Mouse (Mus musculus) brown adipose tissue, adult 24 weeks (tissue): ENCODE data around the gene Rnf150. TPM values are rescaled to one million over a fixed set of nuclear protein-coding genes. Genes with fewer than 3 reads are reported as not detected.

Experiments used
- H3K27ac ChIP-seq: fragments of 200-500 bp; replicated peaks from 2 replicates; pipeline ENCODE4 v1.5.1; 2012; ENCODE audit warnings: low read depth, mild to moderate bottlenecking, low read length
- H3K4me1 ChIP-seq: fragments of 200-500 bp; 2 replicates; pipeline ENCODE4 v1.6.1; 2012; ENCODE audit warnings: low read length, mixed read lengths; ENCODE audit not compliant: control insufficient read depth, insufficient read depth, insufficient read length
- H3K4me3 ChIP-seq: fragments of 200-500 bp; 2 replicates; pipeline ENCODE4 v1.5.1; 2012; ENCODE audit warnings: low read depth, mild to moderate bottlenecking, low read length, moderate library complexity; ENCODE audit not compliant: insufficient read depth
- polyA plus RNA-seq: library from polyadenylated mRNA; stranded (reverse); fragments of >200 nt; gene quantifications from 2 replicates; pipeline ENCODE4 v1.2.4, GENCODE M21; 2012; ENCODE audit not compliant: missing spikeins, insufficient read depth, insufficient read length

The Rnf150 gene
- polyA plus RNA-seq, 1 experiment, result 15.8 TPM

- Histone ChIP-seq H3K27ac (peak overlapping the region; percentile 39; the same call in 1 of the 2 replicates), H3K4me1 (peaks cover 8% of the 10 kb centered on the region), H3K4me3 (no peak overlapping the region)
Measured at GRCm38 (mm10) chr8:83109756-83110155, 246.6 kb downstream of the Rnf150 start.

GRCm38 (mm10) chr8:83110177-83110576, 247.0 kb downstream of the Rnf150 start:
- H3K4me1 ChIP-seq, result peaks cover 8% of the 10 kb centered on the region
- no peak overlapping the region for H3K4me3 ChIP-seq
- 0 out of 2 replicates have a peak overlapping the region, but pooled peaks have one; percentile 39 for H3K27ac ChIP-seq

- peaks cover 3% of the 10 kb centered on the region; the same call in 1 of the 2 replicates for H3K4me1 ChIP-seq
- no peak overlapping the region for H3K27ac ChIP-seq
Measured at GRCm38 (mm10) chr8:83135086-83135485, 271.9 kb downstream of the Rnf150 start.

GRCm38 (mm10) chr8:83140068-83140467, 276.9 kb downstream of the Rnf150 start:
- peaks cover 3% of the 10 kb centered on the region; the same call in 1 of the 2 replicates for H3K4me1 ChIP-seq
- no peak overlapping the region; the same call in 1 of the 2 replicates for H3K27ac ChIP-seq

More at GRCm38 (mm10) chr8:83135086-83135485, 271.9 kb downstream of the Rnf150 start:
- H3K4me3 ChIP-seq, result no peak overlapping the region

GRCm38 (mm10) chr8:83140701-83141111, 277.6 kb downstream of the Rnf150 start:
- H3K27ac ChIP-seq, result peak overlapping the region; percentile 45; the same call in 1 of the 2 replicates
- peaks cover 3% of the 10 kb centered on the region; the same call in 1 of the 2 replicates for H3K4me1 ChIP-seq
- H3K4me3 ChIP-seq, result no peak overlapping the region

More at GRCm38 (mm10) chr8:83140068-83140467, 276.9 kb downstream of the Rnf150 start:
- H3K4me3 ChIP-seq, result no peak overlapping the region

Other genes with a start within 250 kb of the Rnf150 start
- 20.3 and 29.9 TPM in 2 replicates for gene Zfp330, start 89.2 kb upstream of the Rnf150 start, polyA plus RNA-seq